Comparison of ENCODE assay signal across 8 mouse cellular contexts in the genomic region with DNA sequence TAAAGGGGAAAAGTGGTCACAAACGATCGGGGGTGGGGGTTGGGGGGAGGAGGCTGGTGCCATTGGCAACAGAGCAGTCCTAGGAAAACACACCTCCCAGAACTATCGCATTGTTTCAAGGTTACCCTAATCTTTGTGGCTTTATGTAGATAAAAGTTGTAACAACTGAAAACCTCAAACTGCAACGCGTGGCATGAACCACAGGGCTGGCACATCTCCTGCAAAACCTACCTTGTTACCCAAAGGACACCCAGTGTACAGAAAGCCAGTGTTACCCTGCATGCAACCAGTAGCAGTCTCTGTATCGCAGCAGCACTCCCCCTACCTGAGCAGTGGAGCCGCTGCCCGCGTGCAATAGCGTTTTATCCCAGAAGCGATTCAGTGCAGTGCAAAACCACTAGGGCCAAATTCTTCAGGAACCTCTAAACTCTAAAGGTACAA. TPM values are rescaled to one million over a fixed set of nuclear protein-coding genes. Genes with fewer than 3 reads are reported as not detected.
A peak's percentile ranks its signal among the peaks of the same experiment; 100 is the strongest.
DNase-seq lines count a peak whose midpoint lies in the region; ATAC-seq lines count a peak whose summit lies in the region.

No protein-coding gene starts in this region.

- peak overlapping the region; percentile 91 for H3K9ac ChIP-seq in forebrain, embryonic 14.5 days (ENCODE audit: low read length)
- H3K9ac ChIP-seq in hindbrain, embryonic 16.5 days (ENCODE audit: low read depth, low read length): peak overlapping the region; percentile 92

- peaks cover 2% of the 10 kb centered on the region; the same call in 1 of the 2 replicates for H3K4me1 ChIP-seq in forebrain, embryonic 14.5 days (ENCODE audit: control insufficient read depth, insufficient read depth, low read length)
- peaks cover 6% of the 10 kb centered on the region for H3K4me1 ChIP-seq in hindbrain, embryonic 16.5 days (ENCODE audit: control insufficient read depth, insufficient read depth, low read depth, low read length)

- 2% methylated on average over 11 of the region's 11 CpGs for WGBS in forebrain, embryonic 14.5 days
- WGBS in hindbrain, embryonic 16.5 days: 5% methylated on average over 11 of the region's 11 CpGs

- no peaks in the 10 kb centered on the region for H3K27me3 ChIP-seq in forebrain, embryonic 14.5 days (replicated peaks; ENCODE audit: control insufficient read depth, insufficient read depth, low read length)
- H3K27me3 ChIP-seq in hindbrain, embryonic 16.5 days (replicated peaks; ENCODE audit: control insufficient read depth, insufficient read depth, low read length): no peaks in the 10 kb centered on the region

- peak; percentile 66 to 88 for DNase-seq in adrenal gland, adult (ENCODE audit: inconsistent age in 2 of 2, low spot score in 1 of 2)
- no peak for DNase-seq in adrenal gland, postnatal 4 days (ENCODE audit: low spot score in 2 of 2)
- DNase-seq in cerebellum, adult 11 months: peak; percentile 4
- peak; percentile 79 for DNase-seq in forebrain, embryonic 14.5 days (ENCODE audit: low spot score)
- peak; percentile 30 to 31 for DNase-seq in left cerebral cortex, postnatal 36 days (ENCODE audit: low spot score in 2 of 2)
- peak; percentile 77 for DNase-seq in mesoderm, embryonic 11.5 days (ENCODE audit: low read depth, low spot score)
- DNase-seq in spleen, adult 12 weeks (ENCODE audit: low spot score): peak; percentile 22

- peak overlapping the region; percentile 84; the same call in 1 of the 2 replicates for H3K27ac ChIP-seq in forebrain, embryonic 14.5 days (ENCODE audit: low read depth, low read length)
- peak overlapping the region; percentile 48; the same call in 1 of the 2 replicates for H3K27ac ChIP-seq in hindbrain, embryonic 16.5 days (ENCODE audit: low read depth, low read length)

- ATAC-seq in forebrain, embryonic 14.5 days: peak; percentile 62
- ATAC-seq in hindbrain, embryonic 16.5 days: peak; percentile 34; the same call in 1 of the 2 replicates

- 0 out of 2 replicates have a peak, but pooled peaks cover 2% of the 10 kb centered on the region for H3K36me3 ChIP-seq in forebrain, embryonic 14.5 days (ENCODE audit: control insufficient read depth, insufficient read depth, low read length)
- H3K36me3 ChIP-seq in hindbrain, embryonic 16.5 days (ENCODE audit: control insufficient read depth, insufficient read depth, low read length): no peaks in the 10 kb centered on the region

- peak overlapping the region; percentile 96 for H3K4me3 ChIP-seq in forebrain, embryonic 14.5 days (ENCODE audit: low read depth, low read length)
- peak overlapping the region; percentile 84 for H3K4me3 ChIP-seq in hindbrain, embryonic 16.5 days (ENCODE audit: low read length)

- no peaks in the 10 kb centered on the region for H3K9me3 ChIP-seq in forebrain, embryonic 14.5 days (replicated peaks; ENCODE audit: control insufficient read depth, low read length)
- no peaks in the 10 kb centered on the region for H3K9me3 ChIP-seq in hindbrain, embryonic 16.5 days (ENCODE audit: control insufficient read depth, low read length)

- intact Hi-C loops in left cerebral cortex, postnatal 36 days (cut with DNase I): no loop called here

- H3K4me2 ChIP-seq in forebrain, embryonic 14.5 days (ENCODE audit: low read length): peak overlapping the region; percentile 78
- peak overlapping the region; percentile 65 for H3K4me2 ChIP-seq in hindbrain, embryonic 16.5 days (ENCODE audit: low read length)

RNA-seq across cellular contexts. Expression of gene Fam126a, which starts 1.1 kb away (rescaled TPM):
- total RNA-seq in adrenal gland, postnatal 4 days (2021): 10 to 100 TPM; 60.9 to 63.7 TPM
- polyA plus RNA-seq in forebrain, embryonic 14.5 days (2014; fragmentation: Nextera tagmentation; extraction: Ambion mirVana): 38.2 and 46.2 TPM in 2 replicates
- 24.0 and 31.0 TPM in 2 replicates for polyA plus RNA-seq in hindbrain, embryonic 16.5 days (2015; fragmentation: Nextera tagmentation; extraction: Ambion mirVana)
- 10 to 100 TPM; 14.6 to 20.0 TPM for total RNA-seq in left cerebral cortex, postnatal 36 days (2021)

Comparison
In these comparisons a context has a peak if more than half of its experiments do, and no peak if none do; other contexts are left out.
1. DNase-seq: peak in adrenal gland, adult (2 of 2), cerebellum, adult 11 months (single experiment), forebrain, embryonic 14.5 days (single experiment), left cerebral cortex, postnatal 36 days (2 of 2), mesoderm, embryonic 11.5 days (single experiment) and spleen, adult 12 weeks (single experiment); none in adrenal gland, postnatal 4 days (0 of 2).